Mouse (Mus musculus) gastrocnemius, adult 2 months (tissue): Measurements from ENCODE around the gene Il22. TPM values are rescaled to one million over a fixed set of nuclear protein-coding genes. Genes with fewer than 3 reads are reported as not detected.
"Not testable (repeated sequence)": the region's sequence is repeated elsewhere in the genome, so short reads cannot be mapped to it uniquely, and the experiment has no call there.

Experiments
- DNase-seq: peaks from one replicate; pipeline ENCODE4 v3.0.0; 2022
- H3K27ac ChIP-seq: fragments of 200-600 bp; 2 replicates; pipeline ENCODE4 v1.8.1; 2022; ENCODE audit warnings: mild to moderate bottlenecking
- H3K4me3 ChIP-seq: fragments of 200-600 bp; 2 replicates; pipeline ENCODE4 v1.8.1; 2022; ENCODE audit warnings: mild to moderate bottlenecking, moderate library complexity
- CTCF ChIP-seq: fragments of 200-600 bp; IDR thresholded peaks from 2 replicates; pipeline ENCODE4 v1.8.1; 2022; ENCODE audit warnings: antibody characterized with exemption, mild to moderate bottlenecking, moderate library complexity
- intact Hi-C: fragments of 180-260 bp; cut with DNase I; formaldehyde crosslinking; loops from one replicate; pipeline ENCODE4 v1.15.1; 2025
- total RNA-seq, 2 experiments: library from RNA; stranded (reverse); gene quantifications; 2 replicates each; pipeline ENCODE4 v1.2.3; 2021

Gene Il22
- total RNA-seq, 2 experiments from 2014 or later, result not detected

GRCm38 (mm10) chr10:118250852-118251295 is 46.1 kb downstream of the Il22 start:
- TF ChIP-seq CTCF, result no peak
- H3K27ac ChIP-seq, result no peak overlapping the region
- peak; percentile 13 for DNase-seq
- H3K4me3 ChIP-seq, result no peak overlapping the region
- intact Hi-C loops, result no loop called here

- H3K4me3 ChIP-seq, intact Hi-C loops, H3K27ac ChIP-seq, DNase-seq: not testable (repeated sequence)
Measured at GRCm38 (mm10) chr10:118258388-118258787, 53.6 kb downstream of the Il22 start, which contains the start of gene Gm32802. TSS of gene Gm32802 (plus strand) at chr10:118258688.

Other genes starting within 250 kb of the Il22 start
- 1 to 10 TPM; 1.7 to 2.6 TPM for gene Mdm1, start 63.1 kb upstream of the Il22 start, total RNA-seq
- under 1 TPM; 0.54 to 0.59 TPM for gene Gm32717, start 35.8 kb downstream of the Il22 start, total RNA-seq
- under 1 TPM; 0.54 to 0.59 TPM for gene Gm32802, start 53.7 kb downstream of the Il22 start, total RNA-seq
- not detected for gene Iltifb, start 90.1 kb downstream of the Il22 start, total RNA-seq
- not detected for gene Gm9040, start 122.0 kb downstream of the Il22 start, total RNA-seq
- gene Gm9044, start 127.5 kb downstream of the Il22 start, total RNA-seq, result not detected
- not detected for gene Gm9045, start 132.9 kb downstream of the Il22 start, total RNA-seq
- not detected for gene Gm9046, start 138.3 kb downstream of the Il22 start, total RNA-seq
- gene Gm9048, start 143.7 kb downstream of the Il22 start, total RNA-seq, result not detected
- gene Gm9049, start 149.2 kb downstream of the Il22 start, total RNA-seq, result not detected
- not detected for gene Ifng, start 236.1 kb downstream of the Il22 start, total RNA-seq